Mouse (Mus musculus) lung, adult 18-20 months (tissue): ENCODE results near the gene Ccdc36.

Experiments used
- DNase-seq, 2 experiments: peaks; one replicate each; pipeline ENCODE4 v3.0.0; 2022; ENCODE audit warnings: mixed read lengths in 2 of 2

Ccdc36 gene

GRCm38 (mm10) chr9:108428384-108428783, at the start of gene Ccdc36:
Gene Ccdc36 (minus strand): TSS chr9:108428484.
- no peak for DNase-seq

- DNase-seq = no peak
Observed at GRCm38 (mm10) chr9:108474528-108474927, 46.2 kb upstream of the Ccdc36 start.

GRCm38 (mm10) chr9:108469845-108470244, 41.6 kb upstream of the Ccdc36 start:
- DNase-seq = no peak

GRCm38 (mm10) chr9:108469430-108469829, 41.1 kb upstream of the Ccdc36 start:
- no peak for DNase-seq

GRCm38 (mm10) chr9:108466219-108466618, 37.9 kb upstream of the Ccdc36 start:
- DNase-seq = no peak

GRCm38 (mm10) chr9:108463713-108464112, 35.4 kb upstream of the Ccdc36 start:
- DNase-seq = no peak

- DNase-seq = peak in 1 of 2 experiments; percentile 36
Observed at GRCm38 (mm10) chr9:108462192-108462591, 33.9 kb upstream of the Ccdc36 start.

GRCm38 (mm10) chr9:108461675-108462074, 33.4 kb upstream of the Ccdc36 start:
- DNase-seq = no peak

- DNase-seq = no peak
Observed at GRCm38 (mm10) chr9:108461181-108461631, 32.9 kb upstream of the Ccdc36 start, which contains the start of gene Klhdc8b. Gene Klhdc8b (minus strand): TSS chr9:108461581.

- DNase-seq = peak; percentile 85 to 89
Observed at GRCm38 (mm10) chr9:108460319-108461178, 32.3 kb upstream of the Ccdc36 start, which contains the start of gene Ccdc71. Gene Ccdc71 (plus strand): TSS chr9:108460527.

- DNase-seq = peak in 1 of 2 experiments; percentile 16
Observed at GRCm38 (mm10) chr9:108459939-108460318, 31.6 kb upstream of the Ccdc36 start.

GRCm38 (mm10) chr9:108456953-108457352, 28.7 kb upstream of the Ccdc36 start:
- DNase-seq = no peak

- DNase-seq = no peak
Observed at GRCm38 (mm10) chr9:108455747-108456571, 27.7 kb upstream of the Ccdc36 start.

GRCm38 (mm10) chr9:108454429-108454828, 26.1 kb upstream of the Ccdc36 start:
- no peak for DNase-seq

- no peak for DNase-seq
Observed at GRCm38 (mm10) chr9:108453458-108453857, 25.2 kb upstream of the Ccdc36 start.

- DNase-seq = no peak
Observed at GRCm38 (mm10) chr9:108452911-108453310, 24.6 kb upstream of the Ccdc36 start.

- peak; percentile 77 to 84 for DNase-seq
Observed at GRCm38 (mm10) chr9:108452291-108452906, 24.1 kb upstream of the Ccdc36 start.

GRCm38 (mm10) chr9:108451519-108452160, 23.4 kb upstream of the Ccdc36 start:
- no peak for DNase-seq

GRCm38 (mm10) chr9:108451170-108451493, 22.8 kb upstream of the Ccdc36 start:
- no peak for DNase-seq

- DNase-seq = peak in 1 of 2 experiments; percentile 24
Observed at GRCm38 (mm10) chr9:108450292-108451169, 22.2 kb upstream of the Ccdc36 start.

GRCm38 (mm10) chr9:108449860-108450259, 21.6 kb upstream of the Ccdc36 start:
- DNase-seq = no peak
